20 mouse cellular contexts compared by ENCODE assay signal in the genomic region with DNA sequence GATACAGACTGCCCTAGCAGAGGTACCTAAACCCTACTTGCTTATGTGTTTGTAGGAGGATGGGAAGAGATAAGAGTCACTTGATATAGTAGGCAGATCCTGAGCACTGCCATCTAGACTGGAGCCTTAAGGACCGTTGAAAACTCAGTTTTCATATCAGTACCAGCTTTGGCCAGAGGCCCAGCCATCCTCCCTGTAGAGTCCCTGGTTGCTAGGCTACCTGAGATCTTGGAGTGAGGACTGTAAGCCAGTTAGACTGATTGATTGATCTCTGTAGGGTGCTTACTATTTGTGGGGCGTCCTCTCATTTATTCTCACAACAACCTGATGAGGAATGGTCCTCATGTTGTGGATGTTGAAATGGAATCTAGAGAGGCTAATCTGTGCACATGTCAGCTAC.
DNase-seq lines count a peak whose midpoint lies in the region; ATAC-seq and TF ChIP-seq lines count a peak whose summit lies in the region.
"Had no signal": no experiment of that assay in that cellular context is flagged by ENCODE, and none has a peak within 500 bp of the region (broad histone marks: within the 10 kb centered on the region; RNA-seq: fewer than 3 reads in every experiment).

No protein-coding gene starts in this region.

- no peaks in the 10 kb centered on the region for H3K9me3 ChIP-seq in hindbrain, embryonic 15.5 days
- peaks cover 3% of the 10 kb centered on the region; the same call in 1 of the 2 replicates for H3K9me3 ChIP-seq in hindbrain, embryonic 10.5 days
- H3K9me3 ChIP-seq in midbrain, embryonic 13.5 days = no peaks in the 10 kb centered on the region
- H3K9me3 ChIP-seq in midbrain, embryonic 14.5 days (ENCODE audit: control insufficient read depth, low read length) = 0 out of 2 replicates have a peak, but pooled peaks cover 2% of the 10 kb centered on the region
- no peaks in the 10 kb centered on the region for H3K9me3 ChIP-seq in MEL (replicated peaks; ENCODE audit: insufficient read depth, low read length)
- H3K9me3 ChIP-seq: embryonic facial prominence, embryonic 13.5 days; forebrain, embryonic 13.5 days; heart, embryonic 15.5 days had no signal

- TF ChIP-seq RAD21 in MEL (IDR thresholded peaks at IDR 0.05; ENCODE audit: low read depth, low read length) = no peak

- no peaks in the 10 kb centered on the region for H3K27me3 ChIP-seq in hindbrain, embryonic 15.5 days
- H3K27me3 ChIP-seq in hindbrain, embryonic 10.5 days (ENCODE audit: insufficient read depth, poor library complexity, severe bottlenecking) = no peaks in the 10 kb centered on the region
- H3K27me3 ChIP-seq in midbrain, embryonic 13.5 days = no peaks in the 10 kb centered on the region
- H3K27me3 ChIP-seq in midbrain, embryonic 14.5 days (ENCODE audit: control insufficient read depth, insufficient read depth, low read length) = no peaks in the 10 kb centered on the region
- H3K27me3 ChIP-seq in MEL (ENCODE audit: control insufficient read depth in 1 of 2, insufficient read depth in 2 of 2, low read length in 2 of 2) = no peaks in the 10 kb centered on the region
- H3K27me3 ChIP-seq: embryonic facial prominence, embryonic 13.5 days; forebrain, embryonic 13.5 days; heart, embryonic 15.5 days had no signal

- H3K4me3 ChIP-seq in hindbrain, embryonic 15.5 days = no peak overlapping the region
- H3K4me3 ChIP-seq in hindbrain, embryonic 10.5 days = no peak overlapping the region
- H3K4me3 ChIP-seq in midbrain, embryonic 13.5 days (replicated peaks) = no peak overlapping the region
- H3K4me3 ChIP-seq in midbrain, embryonic 14.5 days (replicated peaks; ENCODE audit: low read depth, low read length) = no peak overlapping the region
- no peak overlapping the region for H3K4me3 ChIP-seq in MEL (ENCODE audit: control insufficient read depth in 1 of 2, insufficient read depth in 1 of 2, low read depth in 2 of 2, low read length in 2 of 2)
- H3K4me3 ChIP-seq: embryonic facial prominence, embryonic 13.5 days; forebrain, embryonic 13.5 days; heart, adult 2 months; heart, embryonic 15.5 days had no signal

- TF ChIP-seq EP300 in MEL (IDR thresholded peaks at IDR 0.05; ENCODE audit: low read depth in 1 of 2, low read length in 2 of 2) = no peak

- 37% methylated on average over 2 of the region's 2 CpGs for WGBS in hindbrain, embryonic 15.5 days
- WGBS in hindbrain, embryonic 10.5 days = 81% methylated on average over 2 of the region's 2 CpGs
- 63% methylated on average over 2 of the region's 2 CpGs for WGBS in midbrain, embryonic 13.5 days
- WGBS in midbrain, embryonic 14.5 days = 54% methylated on average over 2 of the region's 2 CpGs

- no peak for TF ChIP-seq CTCF in MEL (IDR thresholded peaks at IDR 0.05 in 2 of 3, conservative IDR thresholded peaks at IDR 0.05 in 1 of 3; ENCODE audit: control insufficient read depth in 1 of 3, insufficient read depth in 1 of 3, low read depth in 2 of 3, low read length in 3 of 3, poor library complexity in 1 of 3, severe bottlenecking in 1 of 3)

- peaks cover 9% of the 10 kb centered on the region; the same call in 1 of the 2 replicates for H3K4me1 ChIP-seq in hindbrain, embryonic 15.5 days (replicated peaks)
- no peaks in the 10 kb centered on the region for H3K4me1 ChIP-seq in hindbrain, embryonic 10.5 days (replicated peaks)
- no peaks in the 10 kb centered on the region for H3K4me1 ChIP-seq in midbrain, embryonic 13.5 days (replicated peaks)
- H3K4me1 ChIP-seq in midbrain, embryonic 14.5 days (ENCODE audit: control insufficient read depth, insufficient read depth, low read length) = no peaks in the 10 kb centered on the region
- H3K4me1 ChIP-seq in MEL (ENCODE audit: control insufficient read depth in 1 of 2, insufficient read depth in 2 of 2, low read length in 2 of 2) = no peaks in the 10 kb centered on the region
- H3K4me1 ChIP-seq: embryonic facial prominence, embryonic 13.5 days; forebrain, embryonic 13.5 days; heart, embryonic 15.5 days had no signal

- no peaks in the 10 kb centered on the region for H3K36me3 ChIP-seq in hindbrain, embryonic 15.5 days
- H3K36me3 ChIP-seq in hindbrain, embryonic 10.5 days = no peaks in the 10 kb centered on the region
- H3K36me3 ChIP-seq in midbrain, embryonic 13.5 days = no peaks in the 10 kb centered on the region
- no peaks in the 10 kb centered on the region for H3K36me3 ChIP-seq in midbrain, embryonic 14.5 days (ENCODE audit: control insufficient read depth, insufficient read depth, low read length)
- no peaks in the 10 kb centered on the region for H3K36me3 ChIP-seq in MEL (ENCODE audit: control insufficient read depth in 1 of 2, insufficient read depth in 2 of 2, low read length in 2 of 2)
- H3K36me3 ChIP-seq: embryonic facial prominence, embryonic 13.5 days; heart, embryonic 15.5 days had no signal

- intact Hi-C loops in gastrocnemius, postnatal 36 days (cut with DNase I) = no loop called here

- peak; percentile 48; the same call in 1 of the 2 replicates for ATAC-seq in hindbrain, embryonic 15.5 days (ENCODE audit: low FRiP score, low read depth)
- peak; percentile 43; the same call in 1 of the 2 replicates for ATAC-seq in midbrain, embryonic 13.5 days
- ATAC-seq in midbrain, embryonic 14.5 days (ENCODE audit: low FRiP score, low TSS enrichment) = no peak
- ATAC-seq: forebrain, embryonic 13.5 days had no signal

- H3K79me2 ChIP-seq in MEL (ENCODE audit: control insufficient read depth, insufficient read depth, low read length, poor library complexity) = no peaks in the 10 kb centered on the region

- no peak overlapping the region for H3K4me2 ChIP-seq in hindbrain, embryonic 15.5 days
- no peak overlapping the region for H3K4me2 ChIP-seq in midbrain, embryonic 13.5 days (replicated peaks)
- no peak overlapping the region for H3K4me2 ChIP-seq in midbrain, embryonic 14.5 days (ENCODE audit: low read length)
- H3K4me2 ChIP-seq: embryonic facial prominence, embryonic 13.5 days; forebrain, embryonic 13.5 days; heart, embryonic 11.5 days; heart, embryonic 15.5 days had no signal

- H3K9ac ChIP-seq in hindbrain, embryonic 15.5 days = no peak overlapping the region
- H3K9ac ChIP-seq in midbrain, embryonic 13.5 days (replicated peaks) = no peak overlapping the region
- no peak overlapping the region for H3K9ac ChIP-seq in midbrain, embryonic 14.5 days (replicated peaks; ENCODE audit: low read length)
- no peak overlapping the region for H3K9ac ChIP-seq in MEL (ENCODE audit: control insufficient read depth, low read depth, low read length, poor library complexity, severe bottlenecking)
- H3K9ac ChIP-seq: embryonic facial prominence, embryonic 13.5 days; forebrain, embryonic 13.5 days; heart, embryonic 15.5 days had no signal

- no peak overlapping the region for H3K27ac ChIP-seq in hindbrain, embryonic 15.5 days (replicated peaks)
- no peak overlapping the region for H3K27ac ChIP-seq in hindbrain, embryonic 10.5 days
- no peak overlapping the region for H3K27ac ChIP-seq in midbrain, embryonic 13.5 days
- H3K27ac ChIP-seq in midbrain, embryonic 14.5 days (replicated peaks; ENCODE audit: low read depth, low read length) = no peak overlapping the region
- H3K27ac ChIP-seq in MEL (ENCODE audit: control insufficient read depth, low read depth, low read length) = no peak overlapping the region
- H3K27ac ChIP-seq: embryonic facial prominence, embryonic 13.5 days; forebrain, embryonic 13.5 days; heart, adult 2 months; heart, embryonic 15.5 days had no signal

- no peak for DNase-seq in hindbrain, embryonic 10.5 days (ENCODE audit: low spot score)
- no peak for DNase-seq in midbrain, embryonic 14.5 days
- peak; percentile 4 for DNase-seq in MEL (ENCODE audit: low read depth, low spot score)
- DNase-seq in brain, adult 2 months (ENCODE audit: low read depth, low spot score) = peak; percentile 44
- DNase-seq in gastrocnemius, postnatal 36 days = no peak
- DNase-seq: adrenal gland, adult 8-10 months; adrenal gland, postnatal 36 days; cerebellum, adult 11-12 months; cerebellum, adult 9-10 months; cerebellum, postnatal 25 days; gastrocnemius, postnatal 10 days; heart, adult 2 months; heart, postnatal 14 days; kidney, adult 11 months had no signal

- no peak for TF ChIP-seq POLR2A in MEL (IDR thresholded peaks at IDR 0.05; ENCODE audit: control insufficient read depth in 1 of 2, insufficient read depth in 1 of 2, low read depth in 1 of 2, low read length in 2 of 2, poor library complexity in 1 of 2)

TF ChIP-seq in MEL, 35 proteins besides CTCF, POLR2A, EP300 and RAD21:
- no peak for TF ChIP-seq GABPA (IDR thresholded peaks at IDR 0.05; ENCODE audit: low read depth, low read length)
- TF ChIP-seq ELF1 (IDR thresholded peaks at IDR 0.05; ENCODE audit: low read depth, low read length) = no peak
- no peak for TF ChIP-seq TBP (IDR thresholded peaks at IDR 0.05; ENCODE audit: low read depth, low read length)
- TF ChIP-seq POLR2AphosphoS2 (IDR thresholded peaks at IDR 0.05; ENCODE audit: low read length) = no peak
- TF ChIP-seq MAX (IDR thresholded peaks at IDR 0.05; ENCODE audit: low read length) = no peak
- no peak for TF ChIP-seq GATA1 (IDR thresholded peaks at IDR 0.05; ENCODE audit: low read depth, low read length)
- TF ChIP-seq RCOR1 (IDR thresholded peaks at IDR 0.05; ENCODE audit: low read depth, low read length) = no peak
- no peak for TF ChIP-seq HCFC1 (IDR thresholded peaks at IDR 0.05; ENCODE audit: low read depth, low read length)
- no peak for TF ChIP-seq MEF2A (IDR thresholded peaks at IDR 0.05; ENCODE audit: extremely low read depth, insufficient replicate concordance, low read depth, low read length, poor library complexity, severe bottlenecking)

Comparison
In these comparisons a context has a peak if more than half of its experiments do, and no peak if none do; other contexts are left out.
1. DNase-seq: peak in MEL (single experiment) and brain, adult 2 months (single experiment); none in hindbrain, embryonic 10.5 days (single experiment), midbrain, embryonic 14.5 days (single experiment) and gastrocnemius, postnatal 36 days (0 of 2).